Mouse (Mus musculus): ENCODE measurements around the gene Ppm1f. TPM values are rescaled to one million over a fixed set of nuclear protein-coding genes. Genes with fewer than 3 reads are reported as not detected.
A peak's percentile ranks its signal among the peaks of the same experiment; 100 is the strongest.
"Not testable (repeated sequence)": the region's sequence is repeated elsewhere in the genome, so short reads cannot be mapped to it uniquely, and the experiment has no call there.

Gene Ppm1f
- total RNA-seq, 2 experiments from 2014 or later, result 21.5 to 31.2 TPM

- no peak for DNase-seq (ENCODE audit: low spot score)
- intact Hi-C loops (cut with DNase I), result no loop called here
Observed at GRCm38 (mm10) chr16:16903188-16903587, 6.9 kb downstream of the Ppm1f start.

- intact Hi-C loops (cut with DNase I), result no loop called here
- peak; percentile 85 for DNase-seq (ENCODE audit: low spot score)
Observed at GRCm38 (mm10) chr16:16907799-16908198, 11.5 kb downstream of the Ppm1f start.

GRCm38 (mm10) chr16:16911641-16912597 lies 15.7 kb downstream of the Ppm1f start:
- intact Hi-C loops (cut with DNase I), result loop anchor here (1.0 kb wide), 2 partner anchors 16 to 57 kb away; partner anchors contain the start of gene Ppm1f
- peak; percentile 69 for DNase-seq (ENCODE audit: low spot score)

- intact Hi-C loops (cut with DNase I), result no loop called here
- DNase-seq (ENCODE audit: low spot score), result no peak
Observed at GRCm38 (mm10) chr16:16913440-16913839, 17.2 kb downstream of the Ppm1f start.

- intact Hi-C loops (cut with DNase I), result no loop called here
- no peak for DNase-seq (ENCODE audit: low spot score)
Observed at GRCm38 (mm10) chr16:16918441-16919117, 22.3 kb downstream of the Ppm1f start.

- DNase-seq (ENCODE audit: low spot score), result no peak
- intact Hi-C loops (cut with DNase I), result no loop called here
Observed at GRCm38 (mm10) chr16:16921021-16921435, 24.8 kb downstream of the Ppm1f start.

GRCm38 (mm10) chr16:16924481-16924880 lies 28.2 kb downstream of the Ppm1f start:
- intact Hi-C loops (cut with DNase I), result no loop called here
- DNase-seq (ENCODE audit: low spot score), result no peak

- intact Hi-C loops (cut with DNase I), result no loop called here
- no peak for DNase-seq (ENCODE audit: low spot score)
Observed at GRCm38 (mm10) chr16:16926536-16926935, 30.3 kb downstream of the Ppm1f start.

- DNase-seq (ENCODE audit: low spot score); intact Hi-C loops (cut with DNase I): not testable (repeated sequence)
Observed at GRCm38 (mm10) chr16:16928908-16929307, 32.6 kb downstream of the Ppm1f start.

- no peak for DNase-seq (ENCODE audit: low spot score)
- intact Hi-C loops (cut with DNase I), result no loop called here
Observed at GRCm38 (mm10) chr16:16930326-16930725, 34.1 kb downstream of the Ppm1f start.

- no peak for DNase-seq (ENCODE audit: low spot score)
Observed at GRCm38 (mm10) chr16:16930810-16931296, 34.6 kb downstream of the Ppm1f start.

GRCm38 (mm10) chr16:16939543-16939942 lies 43.3 kb downstream of the Ppm1f start:
- intact Hi-C loops (cut with DNase I), result no loop called here
- DNase-seq (ENCODE audit: low spot score), result no peak

More at GRCm38 (mm10) chr16:16930810-16931296, 34.6 kb downstream of the Ppm1f start:
- intact Hi-C loops (cut with DNase I), result no loop called here

- no peak for DNase-seq (ENCODE audit: low spot score)
- intact Hi-C loops (cut with DNase I), result no loop called here
Observed at GRCm38 (mm10) chr16:16941078-16941477, 44.8 kb downstream of the Ppm1f start.

GRCm38 (mm10) chr16:16958575-16958974 lies 62.3 kb downstream of the Ppm1f start:
- intact Hi-C loops (cut with DNase I), result no loop called here
- no peak for DNase-seq (ENCODE audit: low spot score)

GRCm38 (mm10) chr16:16959907-16960306 lies 63.6 kb downstream of the Ppm1f start:
- no peak for DNase-seq (ENCODE audit: low spot score)
- intact Hi-C loops (cut with DNase I), result no loop called here

GRCm38 (mm10) chr16:16965149-16965548 lies 68.9 kb downstream of the Ppm1f start:
- intact Hi-C loops (cut with DNase I), result no loop called here
- DNase-seq (ENCODE audit: low spot score), result no peak

GRCm38 (mm10) chr16:16966290-16966689 lies 70.0 kb downstream of the Ppm1f start:
- intact Hi-C loops (cut with DNase I), result no loop called here

More at GRCm38 (mm10) chr16:16966290-16966689, 70.0 kb downstream of the Ppm1f start:
- DNase-seq (ENCODE audit: low spot score), result no peak
